Mouse (Mus musculus) midbrain, embryonic 14.5 days (tissue): ENCODE measurements at regions not wholly inside any gene's neighbourhood (a gene's known extent, or its start where the extent isn't known, plus 50 kb on each side); places are given as distances from the start of the nearest gene placed in this dataset.

Experiments used
- ATAC-seq: fragments of 200-750 bp; cut with Nextera tagmentation; 2 replicates; pipeline ENCODE4 v1.8.0; 2017; ENCODE audit warnings: moderate number of reproducible peaks, moderate library complexity; ENCODE audit not compliant: low FRiP score, low TSS enrichment
- DNase-seq: peaks from one replicate; pipeline ENCODE4 v3.0.0-alpha.2; 2015
- H3K27ac ChIP-seq: fragments of 300-500 bp; sonication (generic); replicated peaks from 2 replicates; pipeline ENCODE4 v1.5.1; 2014; ENCODE audit warnings: mild to moderate bottlenecking, low read depth, low read length, moderate library complexity
- H3K27me3 ChIP-seq: fragments of 300-500 bp; sonication (generic); 2 replicates; pipeline ENCODE4 v1.6.1; 2014; ENCODE audit warnings: low read length, control low read depth, mixed read lengths; ENCODE audit not compliant: control insufficient read depth, insufficient read depth
- H3K36me3 ChIP-seq: fragments of 300-500 bp; sonication (generic); 2 replicates; pipeline ENCODE4 v1.6.1; 2014; ENCODE audit warnings: low read length, control low read depth; ENCODE audit not compliant: control insufficient read depth, insufficient read depth
- H3K4me1 ChIP-seq: fragments of 300-500 bp; sonication (generic); 2 replicates; pipeline ENCODE4 v1.6.1; 2014; ENCODE audit warnings: mild to moderate bottlenecking, antibody characterized with exemption, low read length, control low read depth; ENCODE audit not compliant: control insufficient read depth, insufficient read depth
- H3K4me2 ChIP-seq: fragments of 300-500 bp; sonication (generic); 2 replicates; pipeline ENCODE4 v1.6.1; 2014; ENCODE audit warnings: mild to moderate bottlenecking, low read length, moderate library complexity
- H3K4me3 ChIP-seq: fragments of 300-500 bp; sonication (generic); replicated peaks from 2 replicates; pipeline ENCODE4 v1.5.1; 2014; ENCODE audit warnings: low read depth, low read length
- H3K9ac ChIP-seq: fragments of 300-500 bp; sonication (generic); replicated peaks from 2 replicates; pipeline ENCODE4 v1.6.1; 2014; ENCODE audit warnings: mild to moderate bottlenecking, low read length, moderate library complexity
- H3K9me3 ChIP-seq: fragments of 300-500 bp; sonication (generic); 2 replicates; pipeline ENCODE4 v1.6.1; 2016; ENCODE audit warnings: low read length, control low read depth, mixed read lengths; ENCODE audit not compliant: control insufficient read depth
- WGBS: fragments of 180-500 bp; shearing (Covaris S2); extraction: QIAGEN DNeasy Blood & Tissue Kit; methylation state at CpG from one replicate; pipeline ENCODE4 v1.1.7; 2014; 5-methylcytosine and 5-hydroxymethylcytosine counted together

DNA sequence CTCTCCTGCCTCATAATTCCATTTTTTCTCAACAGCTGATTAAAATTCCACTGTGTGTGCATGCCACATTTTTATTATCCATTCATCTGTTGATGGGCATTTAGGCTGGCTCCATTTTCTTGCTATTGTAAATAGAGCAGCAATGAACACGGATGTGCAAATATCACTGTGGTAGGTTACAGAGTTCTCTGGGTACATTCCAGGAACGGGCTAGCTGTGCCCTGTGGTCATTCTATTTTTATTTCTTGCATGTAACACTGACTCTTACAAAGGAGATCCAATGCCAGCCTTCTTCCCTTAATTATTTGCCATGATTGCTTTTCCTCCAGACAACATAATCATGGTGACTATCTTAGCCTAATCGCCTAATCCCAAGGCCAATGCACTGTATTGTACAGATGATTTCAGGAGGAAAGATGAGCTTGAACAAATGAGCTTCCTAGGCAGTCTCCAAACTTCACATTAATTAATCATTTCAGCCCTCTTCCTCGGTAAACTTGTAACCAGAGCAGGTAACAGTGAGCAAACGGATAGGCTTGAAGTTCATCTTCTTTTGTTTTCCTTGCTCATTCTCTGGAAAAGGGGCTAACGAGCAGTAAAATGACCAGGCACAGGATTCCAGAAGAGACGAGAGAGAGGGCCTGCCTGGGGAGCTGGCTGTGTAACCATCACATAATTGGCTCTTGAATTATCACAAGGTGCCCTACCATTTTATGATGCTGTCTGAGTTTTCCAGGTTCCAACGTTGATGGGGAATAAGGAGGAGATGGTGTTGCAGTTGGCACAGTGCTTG is 77.6 kb upstream of the Ppp2r3a start:
- WGBS, result 73% methylated on average over 8 of the region's 8 CpGs
- no peaks in the 10 kb centered on the region; the same call in 1 of the 2 replicates for H3K4me1 ChIP-seq
- no peak overlapping the region for H3K4me3 ChIP-seq
- H3K4me2 ChIP-seq, result no peak overlapping the region
- H3K27me3 ChIP-seq, result no peaks in the 10 kb centered on the region
- no peak for DNase-seq
- no peaks in the 10 kb centered on the region for H3K9me3 ChIP-seq
- no peak overlapping the region for H3K9ac ChIP-seq
- H3K27ac ChIP-seq, result no peak overlapping the region
- no peak for ATAC-seq
- no peaks in the 10 kb centered on the region for H3K36me3 ChIP-seq

DNA sequence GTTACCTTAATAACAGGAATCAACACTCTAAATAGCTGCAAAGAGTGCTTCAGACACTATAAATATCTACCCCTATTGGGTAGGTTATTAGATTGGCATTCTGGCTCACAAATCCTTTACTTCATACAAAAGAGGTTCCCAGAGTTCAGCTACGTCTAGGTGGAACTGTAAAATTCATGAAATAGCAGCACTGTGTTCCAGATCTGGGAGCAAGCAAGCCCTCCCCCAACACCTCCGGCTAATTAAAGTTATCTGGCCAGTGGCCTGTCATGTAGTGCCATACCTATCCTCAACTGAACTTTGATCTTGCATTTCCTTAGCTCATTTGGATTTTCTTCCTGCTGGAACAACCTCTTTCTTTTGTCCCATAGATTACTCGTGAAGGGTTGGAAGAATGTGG is 75.4 kb upstream of the Ppp2r3a start:
- H3K4me2 ChIP-seq, result no peak overlapping the region
- H3K4me3 ChIP-seq, result no peak overlapping the region
- ATAC-seq, result no peak
- H3K4me1 ChIP-seq, result no peaks in the 10 kb centered on the region; the same call in 1 of the 2 replicates
- no peaks in the 10 kb centered on the region for H3K9me3 ChIP-seq
- 51% methylated on average over 3 of the region's 3 CpGs for WGBS
- H3K27me3 ChIP-seq, result no peaks in the 10 kb centered on the region
- no peak for DNase-seq
- no peak overlapping the region for H3K27ac ChIP-seq
- no peak overlapping the region for H3K9ac ChIP-seq
- no peaks in the 10 kb centered on the region for H3K36me3 ChIP-seq

DNA sequence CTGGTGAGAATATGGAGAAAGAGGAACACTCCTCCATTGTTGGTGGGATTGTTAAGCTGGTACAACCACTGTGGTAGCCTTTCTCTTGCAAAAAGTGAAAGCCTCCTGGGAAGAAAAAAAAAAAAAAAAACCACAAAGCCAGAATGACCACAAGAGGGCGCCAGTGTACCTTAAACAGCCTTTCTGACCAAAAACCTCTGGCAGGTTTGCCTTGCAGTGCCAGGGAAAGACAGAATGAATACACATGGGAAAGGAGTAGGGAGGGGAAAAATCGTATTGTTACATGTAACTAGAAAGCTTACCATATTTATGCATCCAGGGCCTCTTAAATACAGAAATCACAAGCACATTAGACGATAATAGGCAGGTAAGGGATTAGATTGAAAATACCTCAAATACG is 62.4 kb upstream of the Ppp2r3a start:
- Histone ChIP-seq H3K4me2 (no peak overlapping the region), H3K27ac (peak overlapping the region; percentile 49), H3K27me3 (no peaks in the 10 kb centered on the region), H3K4me1 (peaks cover 8% of the 10 kb centered on the region; the same call in 1 of the 2 replicates), H3K9ac (no peak overlapping the region), H3K36me3 (no peaks in the 10 kb centered on the region), H3K9me3 (no peaks in the 10 kb centered on the region), H3K4me3 (no peak overlapping the region)
- 26% methylated on average over 4 of the region's 4 CpGs for WGBS
- no peak for ATAC-seq
- peak; percentile 93 for DNase-seq

DNA sequence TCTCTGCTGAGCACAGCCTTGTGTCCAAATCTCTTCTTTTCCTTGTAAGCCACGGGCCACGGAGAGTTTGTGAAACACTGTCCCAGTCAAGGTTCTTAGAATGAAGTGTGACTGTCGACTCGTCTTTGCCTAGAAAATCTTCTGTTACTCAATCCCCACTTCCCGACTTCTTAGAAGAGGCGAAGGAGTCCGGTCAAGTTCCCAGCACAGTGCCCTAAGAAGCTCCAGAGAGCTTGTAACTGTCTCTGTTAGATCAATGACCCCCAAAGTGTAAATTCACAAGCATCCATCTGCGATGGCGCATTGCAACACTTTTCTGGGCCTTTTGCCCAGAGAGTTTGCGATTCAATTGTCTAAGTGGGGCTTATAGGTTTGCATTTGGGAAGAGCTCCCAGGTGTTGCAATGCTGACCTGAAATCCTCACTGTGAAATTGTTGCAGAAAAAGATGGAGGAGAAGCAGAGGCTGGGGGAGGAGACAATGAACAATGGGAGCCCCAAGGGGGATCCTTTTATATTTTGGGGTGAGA is 54.9 kb upstream of the Ppp2r3a start:
- no peak for ATAC-seq
- Histone ChIP-seq H3K27me3 (no peaks in the 10 kb centered on the region), H3K9me3 (no peaks in the 10 kb centered on the region), H3K4me2 (no peak overlapping the region), H3K36me3 (no peaks in the 10 kb centered on the region), H3K9ac (no peak overlapping the region), H3K4me3 (no peak overlapping the region), H3K4me1 (no peaks in the 10 kb centered on the region), H3K27ac (no peak overlapping the region)
- no peak for DNase-seq
- WGBS, result 91% methylated on average over 10 of the region's 10 CpGs

DNA sequence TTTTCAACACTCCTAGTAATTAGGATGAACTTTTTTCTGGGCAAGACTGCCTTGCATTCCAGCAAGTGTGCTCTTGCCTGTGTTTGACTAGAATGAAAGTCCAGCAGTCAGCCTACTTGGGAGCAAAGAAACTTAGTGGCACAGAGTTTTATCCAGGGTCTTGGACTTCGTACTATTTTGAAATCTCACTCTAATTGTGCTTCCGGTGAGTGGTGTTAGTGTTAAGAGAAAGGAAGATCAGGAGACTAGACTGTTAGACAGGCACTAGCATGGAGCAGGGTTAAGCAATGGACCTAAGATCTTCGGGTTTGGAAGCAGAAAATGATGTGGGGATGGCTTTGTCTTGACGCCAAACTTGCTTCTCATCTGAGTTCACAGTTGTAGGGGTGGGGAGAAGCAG is 54.1 kb upstream of the Ppp2r3a start:
- Histone ChIP-seq H3K36me3 (no peaks in the 10 kb centered on the region), H3K9ac (no peak overlapping the region), H3K9me3 (no peaks in the 10 kb centered on the region), H3K27ac (no peak overlapping the region), H3K4me3 (no peak overlapping the region), H3K27me3 (no peaks in the 10 kb centered on the region), H3K4me1 (no peaks in the 10 kb centered on the region), H3K4me2 (no peak overlapping the region)
- WGBS, result 91% methylated on average over 4 of the region's 4 CpGs
- ATAC-seq (no peak), DNase-seq (no peak)
